In genomic region chr5:148552187-148553071, GRCm38 (mm10) we compare ENCODE assay signal across 7 mouse cellular contexts. TPM values are rescaled to one million over a fixed set of nuclear protein-coding genes. Genes with fewer than 3 reads are reported as not detected.
DNase-seq lines count a peak whose midpoint lies in the region; ATAC-seq lines count a peak whose summit lies in the region.

TSS of gene Ubl3 (minus strand) at chr5:148552789.

- under 1% methylated on average over 94 of the region's 95 CpGs for WGBS in embryonic facial prominence, embryonic 12.5 days
- under 1% methylated on average over 71 of the region's 95 CpGs for WGBS in limb, embryonic 11.5 days
- WGBS in midbrain, embryonic 14.5 days, result under 1% methylated on average over 92 of the region's 95 CpGs

- peak within 1 kb of the TSS; percentile 70 for H3K4me3 ChIP-seq in embryonic facial prominence, embryonic 12.5 days
- H3K4me3 ChIP-seq in limb, embryonic 11.5 days (ENCODE audit: low read depth, low read length), result peak within 1 kb of the TSS; percentile 65
- peak within 1 kb of the TSS; percentile 68 for H3K4me3 ChIP-seq in midbrain, embryonic 14.5 days (replicated peaks; ENCODE audit: low read depth, low read length)

- H3K27ac ChIP-seq in embryonic facial prominence, embryonic 12.5 days, result peak within 1 kb of the TSS; percentile 98
- H3K27ac ChIP-seq in limb, embryonic 11.5 days (replicated peaks; ENCODE audit: low read depth, low read length), result peak within 1 kb of the TSS; percentile 93
- H3K27ac ChIP-seq in midbrain, embryonic 14.5 days (replicated peaks; ENCODE audit: low read depth, low read length), result peak within 1 kb of the TSS; percentile 97

- H3K36me3 ChIP-seq in embryonic facial prominence, embryonic 12.5 days, result no peaks in the 10 kb centered on the region
- H3K36me3 ChIP-seq in limb, embryonic 11.5 days (ENCODE audit: control insufficient read depth, insufficient read depth, low read length), result no peaks in the 10 kb centered on the region
- no peaks in the 10 kb centered on the region for H3K36me3 ChIP-seq in midbrain, embryonic 14.5 days (ENCODE audit: control insufficient read depth, insufficient read depth, low read length)

- DNase-seq in adrenal gland, postnatal 14 days, result peak; percentile 94
- DNase-seq in heart, adult 11 months, result peak; percentile 100
- peak; percentile 91 for DNase-seq in kidney, adult 18-20 months
- DNase-seq in limb, embryonic 11.5 days (ENCODE audit: low spot score), result peak; percentile 97
- DNase-seq in midbrain, embryonic 14.5 days, result peak; percentile 99
- DNase-seq in spleen, adult 18-20 months, result peak; percentile 79 to 82

- H3K9me3 ChIP-seq in embryonic facial prominence, embryonic 12.5 days, result no peaks in the 10 kb centered on the region
- no peaks in the 10 kb centered on the region for H3K9me3 ChIP-seq in limb, embryonic 11.5 days (ENCODE audit: control insufficient read depth, low read length)
- H3K9me3 ChIP-seq in midbrain, embryonic 14.5 days (ENCODE audit: control insufficient read depth, low read length), result no peaks in the 10 kb centered on the region

- peaks cover 43% of the 10 kb centered on the region for H3K4me1 ChIP-seq in embryonic facial prominence, embryonic 12.5 days
- H3K4me1 ChIP-seq in limb, embryonic 11.5 days (ENCODE audit: control insufficient read depth, insufficient read depth, low read length), result peaks cover 15% of the 10 kb centered on the region
- H3K4me1 ChIP-seq in midbrain, embryonic 14.5 days (ENCODE audit: control insufficient read depth, insufficient read depth, low read length), result peaks cover 32% of the 10 kb centered on the region

- H3K9ac ChIP-seq in embryonic facial prominence, embryonic 12.5 days, result peak within 1 kb of the TSS; percentile 87
- H3K9ac ChIP-seq in limb, embryonic 11.5 days (ENCODE audit: low read length), result peak within 1 kb of the TSS; percentile 68
- H3K9ac ChIP-seq in midbrain, embryonic 14.5 days (replicated peaks; ENCODE audit: low read length), result peak within 1 kb of the TSS; percentile 80

- H3K4me2 ChIP-seq in embryonic facial prominence, embryonic 12.5 days (replicated peaks), result peak within 1 kb of the TSS; percentile 86
- peak within 1 kb of the TSS; percentile 68 for H3K4me2 ChIP-seq in limb, embryonic 11.5 days (ENCODE audit: low read depth, severe bottlenecking)
- peak within 1 kb of the TSS; percentile 74 for H3K4me2 ChIP-seq in midbrain, embryonic 14.5 days (ENCODE audit: low read length)

- peak; percentile 96 for ATAC-seq in embryonic facial prominence, embryonic 12.5 days (ENCODE audit: insufficient number of reproducible peaks, insufficient read depth, low FRiP score, low TSS enrichment)
- peak; percentile 95 for ATAC-seq in limb, embryonic 11.5 days (ENCODE audit: insufficient number of reproducible peaks, low FRiP score, low TSS enrichment, low read depth)
- ATAC-seq in midbrain, embryonic 14.5 days (ENCODE audit: low FRiP score, low TSS enrichment), result peak; percentile 93

- H3K27me3 ChIP-seq in embryonic facial prominence, embryonic 12.5 days, result 0 out of 2 replicates have a peak, but pooled peaks cover 4% of the 10 kb centered on the region
- H3K27me3 ChIP-seq in limb, embryonic 11.5 days (ENCODE audit: control insufficient read depth, insufficient read depth, low read length), result no peaks in the 10 kb centered on the region
- no peaks in the 10 kb centered on the region; the same call in 1 of the 2 replicates for H3K27me3 ChIP-seq in midbrain, embryonic 14.5 days (ENCODE audit: control insufficient read depth, insufficient read depth, low read length)

RNA-seq across cellular contexts. Expression of gene Ubl3, which starts in this region (rescaled TPM):
- total RNA-seq in adrenal gland, postnatal 14 days (2021), result 119 and 123 TPM in 2 replicates
- polyA plus RNA-seq in embryonic facial prominence, embryonic 12.5 days (2016; fragmentation: Nextera tagmentation; extraction: Ambion mirVana), result 79.3 and 85.3 TPM in 2 replicates
- polyA plus RNA-seq in limb, embryonic 11.5 days (2014; fragmentation: Nextera tagmentation; extraction: Ambion mirVana), result 50.6 and 51.3 TPM in 2 replicates
- polyA plus RNA-seq in midbrain, embryonic 14.5 days (2014; fragmentation: Nextera tagmentation; extraction: Ambion mirVana), result 75.7 and 87.9 TPM in 2 replicates

Comparison
In these comparisons a context has a peak if more than half of its experiments do, and no peak if none do; other contexts are left out.
1. Peak in every context shown above with its lines: DNase-seq, ATAC-seq, H3K4me3 ChIP-seq and H3K27ac ChIP-seq.